Mouse (Mus musculus) ovary, adult 10 weeks (tissue): Measurements from ENCODE around the gene Sult2a2. TPM values are rescaled to one million over a fixed set of nuclear protein-coding genes. Genes with fewer than 3 reads are reported as not detected.

Experiments used
- polyA plus RNA-seq: library from polyadenylated mRNA; stranded (reverse); fragments of 350-450 nt; fragmentation: Illumina TruSeq; extraction: RNeasy Lipid Tissue Mini Kit (QIAGEN cat#74804); gene quantifications from one replicate; pipeline ENCODE4 v1.2.3, GENCODE M21; 2014

Gene Sult2a2
- polyA plus RNA-seq = not detected

DNA sequence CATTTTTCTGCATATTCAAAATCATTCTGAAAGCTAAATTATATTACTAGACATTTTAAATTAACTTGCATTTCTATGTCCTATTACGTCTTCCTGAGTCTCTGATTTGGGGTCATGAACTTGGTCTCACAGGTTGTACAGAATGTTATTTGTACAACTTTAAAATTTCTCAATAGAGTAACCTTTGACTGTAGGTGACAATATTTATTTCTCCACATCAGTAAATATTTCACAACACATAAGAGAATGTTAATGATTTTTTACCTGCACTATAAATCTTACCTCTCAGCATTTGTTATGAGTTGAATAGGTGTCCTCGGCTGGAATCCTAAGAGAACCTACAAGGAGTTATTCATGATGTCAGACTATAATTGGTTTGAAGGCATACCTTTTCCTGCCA lies at the start of gene Sult2a2:
Gene Sult2a2 (plus strand): TSS at position 301 of the 400 bp plus-strand sequence.

Other genes with a start within 250 kb of the Sult2a2 start
- not detected for gene Bsph2, start 162.4 kb upstream of the Sult2a2 start, polyA plus RNA-seq
- gene Sult2a5, start 109.5 kb upstream of the Sult2a2 start, polyA plus RNA-seq = not detected
- not detected for gene Sult2a1, start 103.9 kb downstream of the Sult2a2 start, polyA plus RNA-seq